Mouse (Mus musculus): ENCODE measurements around the gene Olfr362. TPM values are rescaled to one million over a fixed set of nuclear protein-coding genes. Genes with fewer than 3 reads are reported as not detected.
"Not testable (repeated sequence)": the region's sequence is repeated elsewhere in the genome, so short reads cannot be mapped to it uniquely, and the experiment has no call there.

Olfr362 gene
- polyA plus RNA-seq (2014; fragmentation: Nextera tagmentation; extraction: Ambion mirVana), result not detected in 2 replicates

- Histone ChIP-seq H3K27ac (replicated peaks; ENCODE audit: low read depth, low read length) (no peak within 1 kb of the TSS), H3K27me3 (ENCODE audit: control insufficient read depth, insufficient read depth, low read length) (no peaks in the 10 kb centered on the region), H3K9me3 (ENCODE audit: control insufficient read depth, low read length) (peaks cover 8% of the 10 kb centered on the region; the same call in 1 of the 2 replicates), H3K9ac (replicated peaks; ENCODE audit: low read length) (no peak within 1 kb of the TSS), H3K4me2 (ENCODE audit: low read length) (no peak within 1 kb of the TSS), H3K36me3 (ENCODE audit: control insufficient read depth, insufficient read depth, low read length) (no peaks in the 10 kb centered on the region), H3K4me1 (ENCODE audit: control insufficient read depth, insufficient read depth, low read length) (no peaks in the 10 kb centered on the region), H3K4me3 (replicated peaks; ENCODE audit: low read depth, low read length) (no peak within 1 kb of the TSS)
- DNase-seq (no peak), ATAC-seq (ENCODE audit: low FRiP score, low TSS enrichment) (no peak)
- WGBS, result 91% methylated on average over 1 of the region's 1 CpGs
Observed at GRCm38 (mm10) chr2:37117810-37118209, at the start of gene Olfr362. TSS of gene Olfr362 (minus strand) at chr2:37117910.

DNA sequence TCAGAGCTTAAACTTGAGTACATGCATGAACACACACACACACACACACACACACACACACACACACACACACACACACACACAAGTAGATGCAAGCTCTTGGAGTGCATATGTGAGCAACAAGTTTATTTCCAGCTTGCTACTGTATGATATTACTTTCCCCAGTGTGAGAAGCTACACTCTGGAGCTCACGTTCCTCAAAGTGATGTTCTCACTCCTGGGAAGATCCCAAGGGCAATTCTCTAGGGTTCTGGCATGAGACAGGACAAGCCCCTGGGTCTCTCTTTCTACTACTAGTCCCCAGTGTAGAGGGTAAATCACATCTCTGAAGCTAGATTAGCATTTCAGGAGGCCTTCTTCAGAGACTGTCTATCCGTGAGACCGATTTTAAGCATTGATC, 21.3 kb upstream of the Olfr362 start, which contains the start of gene Olfr364-ps1:
Gene Olfr364-ps1 (plus strand): TSS at position 301 of the 400 bp plus-strand sequence.
- WGBS, result 85% methylated on average over 3 of the region's 3 CpGs
- H3K4me3 ChIP-seq (replicated peaks; ENCODE audit: low read depth, low read length), result no peak within 1 kb of the TSS
- ATAC-seq (ENCODE audit: low FRiP score, low TSS enrichment) (no peak), DNase-seq (no peak)
- no peak within 1 kb of the TSS for H3K4me2 ChIP-seq (ENCODE audit: low read length)
- H3K9me3 ChIP-seq (ENCODE audit: control insufficient read depth, low read length), result peaks cover 5% of the 10 kb centered on the region
- H3K27ac ChIP-seq (replicated peaks; ENCODE audit: low read depth, low read length), result no peak within 1 kb of the TSS
- H3K36me3 ChIP-seq (ENCODE audit: control insufficient read depth, insufficient read depth, low read length), result no peaks in the 10 kb centered on the region
- H3K4me1 ChIP-seq (ENCODE audit: control insufficient read depth, insufficient read depth, low read length), result no peaks in the 10 kb centered on the region
- no peak within 1 kb of the TSS for H3K9ac ChIP-seq (replicated peaks; ENCODE audit: low read length)
- H3K27me3 ChIP-seq (ENCODE audit: control insufficient read depth, insufficient read depth, low read length), result no peaks in the 10 kb centered on the region

GRCm38 (mm10) chr2:37089190-37089589, 28.5 kb downstream of the Olfr362 start, which contains the start of gene Olfr361:
TSS of gene Olfr361 (minus strand) at chr2:37089290.
- H3K27me3 ChIP-seq (ENCODE audit: control insufficient read depth, insufficient read depth, low read length); H3K4me3 ChIP-seq (replicated peaks; ENCODE audit: low read depth, low read length); H3K27ac ChIP-seq (replicated peaks; ENCODE audit: low read depth, low read length); H3K9ac ChIP-seq (replicated peaks; ENCODE audit: low read length); H3K4me1 ChIP-seq (ENCODE audit: control insufficient read depth, insufficient read depth, low read length); H3K9me3 ChIP-seq (ENCODE audit: control insufficient read depth, low read length); ATAC-seq (ENCODE audit: low FRiP score, low TSS enrichment); H3K4me2 ChIP-seq (ENCODE audit: low read length); H3K36me3 ChIP-seq (ENCODE audit: control insufficient read depth, insufficient read depth, low read length); DNase-seq: not testable (repeated sequence)
- WGBS, result 30% methylated on average over 1 of the region's 1 CpGs

GRCm38 (mm10) chr2:37065446-37065845, 52.3 kb downstream of the Olfr362 start, which contains the start of gene Olfr360:
TSS of gene Olfr360 (plus strand) at chr2:37065746.
- Histone ChIP-seq H3K27me3 (ENCODE audit: control insufficient read depth, insufficient read depth, low read length) (no peaks in the 10 kb centered on the region), H3K9me3 (ENCODE audit: control insufficient read depth, low read length) (peaks cover 3% of the 10 kb centered on the region; the same call in 1 of the 2 replicates), H3K4me3 (replicated peaks; ENCODE audit: low read depth, low read length) (no peak within 1 kb of the TSS), H3K36me3 (ENCODE audit: control insufficient read depth, insufficient read depth, low read length) (no peaks in the 10 kb centered on the region), H3K9ac (replicated peaks; ENCODE audit: low read length) (no peak within 1 kb of the TSS), H3K4me2 (ENCODE audit: low read length) (no peak within 1 kb of the TSS), H3K4me1 (ENCODE audit: control insufficient read depth, insufficient read depth, low read length) (no peaks in the 10 kb centered on the region), H3K27ac (replicated peaks; ENCODE audit: low read depth, low read length) (no peak within 1 kb of the TSS)
- DNase-seq, result no peak
- no peak for ATAC-seq (ENCODE audit: low FRiP score, low TSS enrichment)

Other genes with a start within 250 kb of the Olfr362 start
- gene Olfr352, start 249.4 kb downstream of the Olfr362 start, polyA plus RNA-seq (2014; fragmentation: Nextera tagmentation; extraction: Ambion mirVana), result not detected in 2 replicates
- gene Olfr353, start 225.0 kb downstream of the Olfr362 start, polyA plus RNA-seq (2014; fragmentation: Nextera tagmentation; extraction: Ambion mirVana), result not detected in 2 replicates
- gene Olfr354, start 212.2 kb downstream of the Olfr362 start, polyA plus RNA-seq (2014; fragmentation: Nextera tagmentation; extraction: Ambion mirVana), result not detected in 2 replicates
- not detected in 2 replicates for gene Olfr355, start 189.0 kb downstream of the Olfr362 start, polyA plus RNA-seq (2014; fragmentation: Nextera tagmentation; extraction: Ambion mirVana)
- not detected in 2 replicates for gene Olfr356, start 180.8 kb downstream of the Olfr362 start, polyA plus RNA-seq (2014; fragmentation: Nextera tagmentation; extraction: Ambion mirVana)
- not detected in 2 replicates for gene Olfr357, start 124.1 kb downstream of the Olfr362 start, polyA plus RNA-seq (2014; fragmentation: Nextera tagmentation; extraction: Ambion mirVana)
- not detected in 2 replicates for gene Olfr358, start 108.6 kb downstream of the Olfr362 start, polyA plus RNA-seq (2014; fragmentation: Nextera tagmentation; extraction: Ambion mirVana)
- gene Olfr360, start 52.2 kb downstream of the Olfr362 start, polyA plus RNA-seq (2014; fragmentation: Nextera tagmentation; extraction: Ambion mirVana), result not detected in 2 replicates
- gene Olfr361, start 28.6 kb downstream of the Olfr362 start, polyA plus RNA-seq (2014; fragmentation: Nextera tagmentation; extraction: Ambion mirVana), result not detected in 2 replicates
- gene Olfr364-ps1, start 21.4 kb upstream of the Olfr362 start, polyA plus RNA-seq (2014; fragmentation: Nextera tagmentation; extraction: Ambion mirVana), result not detected in 2 replicates
- gene Olfr365, start 70.3 kb upstream of the Olfr362 start, polyA plus RNA-seq (2014; fragmentation: Nextera tagmentation; extraction: Ambion mirVana), result not detected in 2 replicates
- not detected in 2 replicates for gene Olfr366, start 93.7 kb upstream of the Olfr362 start, polyA plus RNA-seq (2014; fragmentation: Nextera tagmentation; extraction: Ambion mirVana)
- not detected in 2 replicates for gene Olfr368, start 208.6 kb upstream of the Olfr362 start, polyA plus RNA-seq (2014; fragmentation: Nextera tagmentation; extraction: Ambion mirVana)
- 59.2 and 77.6 TPM in 2 replicates for gene Pdcl, start 241.4 kb upstream of the Olfr362 start, polyA plus RNA-seq (2014; fragmentation: Nextera tagmentation; extraction: Ambion mirVana)